Mouse (Mus musculus) testis, adult 2 months (tissue): ENCODE results near the gene Hoxc13.

ENCODE experiments used
- CTCF ChIP-seq: fragments of 200-500 bp; IDR thresholded peaks from 2 replicates; pipeline ENCODE4 v1.5.1; 2012; ENCODE audit warnings: low read depth, mild to moderate bottlenecking, inconsistent platforms, low read length, moderate library complexity; ENCODE audit not compliant: control insufficient read depth, insufficient read depth, insufficient replicate concordance
- POLR2A ChIP-seq: fragments of 200-500 bp; IDR thresholded peaks from 2 replicates; pipeline ENCODE4 v1.6.1; 2012; ENCODE audit warnings: low read depth, mild to moderate bottlenecking, inconsistent platforms, low read length, moderate library complexity; ENCODE audit not compliant: control insufficient read depth

GRCm38 (mm10) chr15:102976631-102977422, 55.9 kb downstream of the Hoxc13 start:
- TF ChIP-seq CTCF (no peak), POLR2A (no peak)
